Mouse (Mus musculus): Measurements from ENCODE around the gene Pde3a.

DNA sequence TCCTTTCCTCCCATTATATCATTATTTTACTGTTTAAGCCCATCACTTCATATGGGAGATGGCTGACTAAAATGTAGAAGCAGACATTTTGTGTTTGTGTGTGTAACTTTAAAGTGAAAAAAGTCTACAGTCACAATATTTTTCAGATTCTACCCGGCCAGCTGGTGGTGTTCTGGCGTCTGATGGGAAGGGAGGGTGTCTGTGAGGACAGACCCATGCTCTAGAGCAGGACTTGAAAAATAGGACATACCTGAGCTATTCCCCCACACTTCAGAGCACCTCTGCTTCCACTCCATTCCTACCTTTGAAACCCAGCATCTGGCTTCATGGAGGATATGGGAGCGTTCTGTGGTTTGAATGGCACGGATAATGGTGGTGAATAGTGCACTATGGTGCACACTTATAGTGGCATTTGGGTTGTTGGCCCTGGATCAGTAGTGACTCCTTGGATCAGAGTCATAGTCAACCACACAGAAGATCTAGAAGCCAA, 132.9 kb downstream of the Pde3a start:
- TF ChIP-seq EP300 (optimal IDR thresholded peaks at IDR 0.05) (no peak), CTCF (IDR thresholded peaks at IDR 0.05; ENCODE audit: low read depth) (no peak)

Data from stomach, postnatal 0 days (tissue).